Mouse (Mus musculus): ENCODE data around the gene Dhrs11. TPM values are rescaled to one million over a fixed set of nuclear protein-coding genes. Genes with fewer than 3 reads are reported as not detected.

Gene Dhrs11
- total and polyA plus RNA-seq, 2 experiments from 2014 or later: 14.3 to 16.4 TPM

- 80% methylated on average over 6 of the region's 6 CpGs for WGBS
- ATAC-seq (no peak), DNase-seq (ENCODE audit: low spot score) (no peak)
- Histone ChIP-seq H3K4me3 (ENCODE audit: low read length) (no peak overlapping the region), H3K27ac (no peak overlapping the region), H3K36me3 (ENCODE audit: insufficient read depth, low read length) (no peaks in the 10 kb centered on the region), H3K9me3 (ENCODE audit: low read length) (no peaks in the 10 kb centered on the region), H3K27me3 (ENCODE audit: insufficient read depth, low read length) (no peaks in the 10 kb centered on the region), H3K9ac (replicated peaks; ENCODE audit: low read length) (no peak overlapping the region), H3K4me1 (ENCODE audit: insufficient read depth, low read length) (no peaks in the 10 kb centered on the region), H3K4me2 (ENCODE audit: low read depth, low read length) (no peak overlapping the region)
- peak; percentile 48 for TF ChIP-seq CTCF (IDR thresholded peaks at IDR 0.05; ENCODE audit: low read depth)
Observed at GRCm38 (mm10) chr11:84817362-84817761, 11.4 kb downstream of the Dhrs11 start.

GRCm38 (mm10) chr11:84813724-84814510 lies 14.9 kb downstream of the Dhrs11 start:
- H3K27me3 ChIP-seq (ENCODE audit: insufficient read depth, low read length): no peaks in the 10 kb centered on the region
- H3K27ac ChIP-seq: no peak overlapping the region
- no peaks in the 10 kb centered on the region for H3K36me3 ChIP-seq (ENCODE audit: insufficient read depth, low read length)
- H3K4me1 ChIP-seq (ENCODE audit: insufficient read depth, low read length): no peaks in the 10 kb centered on the region
- 57% methylated on average over 13 of the region's 13 CpGs for WGBS
- H3K4me3 ChIP-seq (ENCODE audit: low read length): no peak overlapping the region
- H3K9me3 ChIP-seq (ENCODE audit: low read length): no peaks in the 10 kb centered on the region
- DNase-seq (ENCODE audit: low spot score) (peak; percentile 91), ATAC-seq (peak; percentile 59)
- peak; percentile 99 for TF ChIP-seq CTCF (IDR thresholded peaks at IDR 0.05; ENCODE audit: low read depth)
- H3K4me2 ChIP-seq (ENCODE audit: low read depth, low read length): no peak overlapping the region
- no peak overlapping the region for H3K9ac ChIP-seq (replicated peaks; ENCODE audit: low read length)

GRCm38 (mm10) chr11:84804373-84804772 lies 24.4 kb downstream of the Dhrs11 start:
- ATAC-seq (no peak), DNase-seq (ENCODE audit: low spot score) (no peak)
- H3K4me1 ChIP-seq (ENCODE audit: insufficient read depth, low read length): no peaks in the 10 kb centered on the region
- H3K4me3 ChIP-seq (ENCODE audit: low read length): no peak overlapping the region
- H3K9me3 ChIP-seq (ENCODE audit: low read length): no peaks in the 10 kb centered on the region
- H3K27me3 ChIP-seq (ENCODE audit: insufficient read depth, low read length): no peaks in the 10 kb centered on the region
- H3K27ac ChIP-seq: no peak overlapping the region
- H3K36me3 ChIP-seq (ENCODE audit: insufficient read depth, low read length): no peaks in the 10 kb centered on the region
- TF ChIP-seq CTCF (IDR thresholded peaks at IDR 0.05; ENCODE audit: low read depth): no peak
- H3K4me2 ChIP-seq (ENCODE audit: low read depth, low read length): no peak overlapping the region
- H3K9ac ChIP-seq (replicated peaks; ENCODE audit: low read length): no peak overlapping the region
- 91% methylated on average over 4 of the region's 4 CpGs for WGBS

- H3K27ac ChIP-seq: no peak overlapping the region
- TF ChIP-seq CTCF (IDR thresholded peaks at IDR 0.05; ENCODE audit: low read depth): peak; percentile 98
- no peaks in the 10 kb centered on the region for H3K36me3 ChIP-seq (ENCODE audit: insufficient read depth, low read length)
- peak; percentile 52; the same call in 1 of the 2 replicates for ATAC-seq
- no peak overlapping the region for H3K9ac ChIP-seq (replicated peaks; ENCODE audit: low read length)
- H3K4me2 ChIP-seq (ENCODE audit: low read depth, low read length): no peak overlapping the region
- WGBS: 18% methylated on average over 21 of the region's 21 CpGs
- no peak overlapping the region for H3K4me3 ChIP-seq (ENCODE audit: low read length)
- H3K9me3 ChIP-seq (ENCODE audit: low read length): no peaks in the 10 kb centered on the region
- H3K27me3 ChIP-seq (ENCODE audit: insufficient read depth, low read length): no peaks in the 10 kb centered on the region
- DNase-seq (ENCODE audit: low spot score): peak; percentile 92
- 0 out of 2 replicates have a peak, but pooled peaks cover 4% of the 10 kb centered on the region for H3K4me1 ChIP-seq (ENCODE audit: insufficient read depth, low read length)
Observed at GRCm38 (mm10) chr11:84797627-84798353, 31.0 kb downstream of the Dhrs11 start.

- no peaks in the 10 kb centered on the region for H3K36me3 ChIP-seq (ENCODE audit: insufficient read depth, low read length)
- no peak overlapping the region for H3K4me3 ChIP-seq (ENCODE audit: low read length)
- WGBS: 27% methylated on average over 10 of the region's 10 CpGs
- H3K27me3 ChIP-seq (ENCODE audit: insufficient read depth, low read length): no peaks in the 10 kb centered on the region
- DNase-seq (ENCODE audit: low spot score) (peak; percentile 42), ATAC-seq (no peak)
- no peaks in the 10 kb centered on the region for H3K9me3 ChIP-seq (ENCODE audit: low read length)
- no peak overlapping the region for H3K9ac ChIP-seq (replicated peaks; ENCODE audit: low read length)
- TF ChIP-seq CTCF (IDR thresholded peaks at IDR 0.05; ENCODE audit: low read depth): no peak
- H3K4me2 ChIP-seq (ENCODE audit: low read depth, low read length): no peak overlapping the region
- H3K27ac ChIP-seq: no peak overlapping the region
- 0 out of 2 replicates have a peak, but pooled peaks cover 4% of the 10 kb centered on the region for H3K4me1 ChIP-seq (ENCODE audit: insufficient read depth, low read length)
Observed at GRCm38 (mm10) chr11:84797026-84797425, 31.8 kb downstream of the Dhrs11 start.

- H3K9me3 ChIP-seq (ENCODE audit: low read length): no peaks in the 10 kb centered on the region
- 0 out of 2 replicates have a peak overlapping the region, but pooled peaks have one; percentile 21 for H3K9ac ChIP-seq (replicated peaks; ENCODE audit: low read length)
- no peaks in the 10 kb centered on the region for H3K36me3 ChIP-seq (ENCODE audit: insufficient read depth, low read length)
- TF ChIP-seq CTCF (IDR thresholded peaks at IDR 0.05; ENCODE audit: low read depth): peak; percentile 100
- 0 out of 2 replicates have a peak, but pooled peaks cover 4% of the 10 kb centered on the region for H3K4me1 ChIP-seq (ENCODE audit: insufficient read depth, low read length)
- H3K27me3 ChIP-seq (ENCODE audit: insufficient read depth, low read length): no peaks in the 10 kb centered on the region
- H3K4me2 ChIP-seq (ENCODE audit: low read depth, low read length): peak overlapping the region; percentile 47
- DNase-seq (ENCODE audit: low spot score) (peak; percentile 93), ATAC-seq (peak; percentile 91)
- no peak overlapping the region for H3K27ac ChIP-seq
- H3K4me3 ChIP-seq (ENCODE audit: low read length): peak overlapping the region; percentile 11; the same call in 1 of the 2 replicates
- WGBS: 6% methylated on average over 17 of the region's 17 CpGs
Observed at GRCm38 (mm10) chr11:84794496-84795113, 34.2 kb downstream of the Dhrs11 start.

Measured in hindbrain, postnatal 0 days (tissue).